Mouse (Mus musculus) small intestine, adult 2 months (tissue): ENCODE results near the gene Gm20388.

ENCODE experiments used
- CTCF ChIP-seq: fragments of 200-500 bp; IDR thresholded peaks from 2 replicates; pipeline ENCODE4 v1.5.1; 2012; ENCODE audit warnings: low read depth, mild to moderate bottlenecking, control low read depth, inconsistent platforms, low read length, moderate library complexity, mixed read lengths; ENCODE audit not compliant: insufficient replicate concordance, insufficient read length; ENCODE audit errors: extremely low read depth
- POLR2A ChIP-seq: fragments of 200-500 bp; IDR thresholded peaks from 2 replicates; pipeline ENCODE4 v1.6.1; 2012; ENCODE audit warnings: low read depth, mild to moderate bottlenecking, control low read depth, inconsistent platforms, low read length, moderate library complexity

DNA sequence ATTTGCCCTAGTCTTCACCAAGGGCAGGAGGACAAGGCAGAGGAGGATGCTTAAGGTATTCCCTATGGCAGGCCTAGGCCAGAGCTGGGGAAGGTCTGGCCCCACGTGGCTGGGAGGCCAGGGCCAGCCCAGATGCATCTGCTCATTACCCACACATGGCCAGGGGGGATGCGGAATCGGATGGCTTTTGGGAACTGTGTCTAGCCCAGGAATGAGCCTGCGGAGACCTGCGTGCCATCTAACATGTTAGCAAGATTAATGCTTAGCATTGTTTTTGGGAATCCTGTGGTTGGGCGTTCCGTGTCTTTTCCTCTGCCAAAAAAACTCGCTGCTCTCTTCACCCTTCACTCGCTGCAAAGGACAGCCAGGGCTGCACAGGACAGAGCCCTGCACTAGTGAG is 1147.4 kb downstream of the Gm20388 start:
- TF ChIP-seq CTCF (no peak), POLR2A (no peak)
